Mouse (Mus musculus): ENCODE data around the gene Fmn2. TPM values are rescaled to one million over a fixed set of nuclear protein-coding genes. Genes with fewer than 3 reads are reported as not detected.

Fmn2 gene
- polyA plus RNA-seq, 1 experiment from 2014 or later, result 0.45 TPM

- Histone ChIP-seq H3K4me1 (no peaks in the 10 kb centered on the region), H3K9ac (no peak overlapping the region), H3K36me3 (no peaks in the 10 kb centered on the region), H3K27me3 (no peaks in the 10 kb centered on the region), H3K27ac (no peak overlapping the region), H3K9me3 (no peaks in the 10 kb centered on the region), H3K4me3 (no peak overlapping the region), H3K4me2 (no peak overlapping the region)
- ATAC-seq (ENCODE audit: borderline replicate concordance, extremely low read depth, low FRiP score, low TSS enrichment), result no peak
- 73% methylated on average over 5 of the region's 5 CpGs for WGBS
Observed at GRCm38 (mm10) chr1:174521976-174522770, 20.5 kb downstream of the Fmn2 start.

GRCm38 (mm10) chr1:174522809-174523511 is 21.3 kb downstream of the Fmn2 start:
- ATAC-seq (ENCODE audit: borderline replicate concordance, extremely low read depth, low FRiP score, low TSS enrichment), result 0 out of 2 replicates have a peak, but pooled peaks have one; percentile 14
- Histone ChIP-seq H3K9me3 (no peaks in the 10 kb centered on the region), H3K27ac (no peak overlapping the region), H3K4me3 (no peak overlapping the region), H3K4me1 (no peaks in the 10 kb centered on the region), H3K9ac (no peak overlapping the region), H3K36me3 (no peaks in the 10 kb centered on the region), H3K27me3 (no peaks in the 10 kb centered on the region), H3K4me2 (no peak overlapping the region)
- 53% methylated on average over 4 of the region's 4 CpGs for WGBS

- no peak overlapping the region for H3K9ac ChIP-seq
- no peak overlapping the region for H3K4me2 ChIP-seq
- H3K27ac ChIP-seq, result no peak overlapping the region
- no peak overlapping the region for H3K4me3 ChIP-seq
- no peaks in the 10 kb centered on the region for H3K36me3 ChIP-seq
- 26% methylated on average over 1 of the region's 1 CpGs for WGBS
- H3K4me1 ChIP-seq, result no peaks in the 10 kb centered on the region
- H3K9me3 ChIP-seq, result no peaks in the 10 kb centered on the region
- H3K27me3 ChIP-seq, result no peaks in the 10 kb centered on the region
- ATAC-seq (ENCODE audit: borderline replicate concordance, extremely low read depth, low FRiP score, low TSS enrichment), result 0 out of 2 replicates have a peak, but pooled peaks have one; percentile 11
Observed at GRCm38 (mm10) chr1:174523512-174523828, 21.8 kb downstream of the Fmn2 start.

GRCm38 (mm10) chr1:174536742-174537453 is 35.3 kb downstream of the Fmn2 start:
- Histone ChIP-seq H3K27ac (no peak overlapping the region), H3K27me3 (no peaks in the 10 kb centered on the region), H3K9me3 (no peaks in the 10 kb centered on the region), H3K36me3 (no peaks in the 10 kb centered on the region), H3K4me1 (no peaks in the 10 kb centered on the region), H3K9ac (no peak overlapping the region), H3K4me3 (no peak overlapping the region), H3K4me2 (no peak overlapping the region)
- no peak for ATAC-seq (ENCODE audit: borderline replicate concordance, extremely low read depth, low FRiP score, low TSS enrichment)
- 49% methylated on average over 11 of the region's 11 CpGs for WGBS

- 67% methylated on average over 3 of the region's 3 CpGs for WGBS
- ATAC-seq (ENCODE audit: borderline replicate concordance, extremely low read depth, low FRiP score, low TSS enrichment), result no peak
Observed at GRCm38 (mm10) chr1:174537491-174537890, 35.9 kb downstream of the Fmn2 start.

GRCm38 (mm10) chr1:174548291-174548690 is 46.7 kb downstream of the Fmn2 start:
- WGBS, result 71% methylated on average over 5 of the region's 5 CpGs
- H3K36me3 ChIP-seq, result no peaks in the 10 kb centered on the region
- no peak overlapping the region for H3K9ac ChIP-seq
- no peaks in the 10 kb centered on the region for H3K27me3 ChIP-seq
- ATAC-seq (ENCODE audit: borderline replicate concordance, extremely low read depth, low FRiP score, low TSS enrichment), result no peak
- H3K9me3 ChIP-seq, result no peaks in the 10 kb centered on the region
- no peak overlapping the region for H3K4me3 ChIP-seq
- no peaks in the 10 kb centered on the region for H3K4me1 ChIP-seq
- H3K27ac ChIP-seq, result no peak overlapping the region
- no peak overlapping the region for H3K4me2 ChIP-seq

More at GRCm38 (mm10) chr1:174537491-174537890, 35.9 kb downstream of the Fmn2 start:
- no peak overlapping the region for H3K27ac ChIP-seq
- no peak overlapping the region for H3K4me3 ChIP-seq
- no peaks in the 10 kb centered on the region for H3K36me3 ChIP-seq
- no peak overlapping the region for H3K4me2 ChIP-seq
- H3K27me3 ChIP-seq, result no peaks in the 10 kb centered on the region
- no peak overlapping the region for H3K9ac ChIP-seq
- no peaks in the 10 kb centered on the region for H3K9me3 ChIP-seq
- H3K4me1 ChIP-seq, result no peaks in the 10 kb centered on the region

- no peak overlapping the region for H3K4me2 ChIP-seq
- no peak for ATAC-seq (ENCODE audit: borderline replicate concordance, extremely low read depth, low FRiP score, low TSS enrichment)
- H3K4me3 ChIP-seq, result no peak overlapping the region
- no peaks in the 10 kb centered on the region for H3K36me3 ChIP-seq
- no peaks in the 10 kb centered on the region for H3K27me3 ChIP-seq
- no peaks in the 10 kb centered on the region for H3K4me1 ChIP-seq
- no peak overlapping the region for H3K9ac ChIP-seq
- H3K9me3 ChIP-seq, result no peaks in the 10 kb centered on the region
- WGBS, result 29% methylated on average over 2 of the region's 2 CpGs
- H3K27ac ChIP-seq, result no peak overlapping the region
Observed at GRCm38 (mm10) chr1:174553272-174554007, 51.8 kb downstream of the Fmn2 start.

GRCm38 (mm10) chr1:174555412-174555811 is 53.8 kb downstream of the Fmn2 start:
- Histone ChIP-seq H3K4me1 (no peaks in the 10 kb centered on the region), H3K4me3 (no peak overlapping the region), H3K27ac (no peak overlapping the region), H3K9me3 (no peaks in the 10 kb centered on the region), H3K9ac (no peak overlapping the region), H3K36me3 (no peaks in the 10 kb centered on the region), H3K4me2 (no peak overlapping the region), H3K27me3 (no peaks in the 10 kb centered on the region)
- WGBS, result 66% methylated on average over 3 of the region's 3 CpGs
- ATAC-seq (ENCODE audit: borderline replicate concordance, extremely low read depth, low FRiP score, low TSS enrichment), result no peak

- Histone ChIP-seq H3K9ac (no peak overlapping the region), H3K27me3 (no peaks in the 10 kb centered on the region), H3K36me3 (no peaks in the 10 kb centered on the region), H3K4me3 (no peak overlapping the region), H3K27ac (no peak overlapping the region), H3K4me1 (no peaks in the 10 kb centered on the region), H3K4me2 (no peak overlapping the region), H3K9me3 (no peaks in the 10 kb centered on the region)
- ATAC-seq (ENCODE audit: borderline replicate concordance, extremely low read depth, low FRiP score, low TSS enrichment), result no peak
- 63% methylated on average over 4 of the region's 4 CpGs for WGBS
Observed at GRCm38 (mm10) chr1:174557211-174557610, 55.6 kb downstream of the Fmn2 start.

GRCm38 (mm10) chr1:174557841-174558240 is 56.2 kb downstream of the Fmn2 start:
- Histone ChIP-seq H3K9me3 (no peaks in the 10 kb centered on the region), H3K27me3 (no peaks in the 10 kb centered on the region), H3K36me3 (no peaks in the 10 kb centered on the region), H3K4me3 (no peak overlapping the region), H3K9ac (no peak overlapping the region), H3K4me1 (no peaks in the 10 kb centered on the region), H3K27ac (no peak overlapping the region), H3K4me2 (no peak overlapping the region)
- 54% methylated on average over 3 of the region's 3 CpGs for WGBS
- no peak for ATAC-seq (ENCODE audit: borderline replicate concordance, extremely low read depth, low FRiP score, low TSS enrichment)

GRCm38 (mm10) chr1:174558488-174558887 is 56.9 kb downstream of the Fmn2 start:
- no peak for ATAC-seq (ENCODE audit: borderline replicate concordance, extremely low read depth, low FRiP score, low TSS enrichment)
- H3K4me1 ChIP-seq, result no peaks in the 10 kb centered on the region
- WGBS, result 87% methylated on average over 2 of the region's 2 CpGs

More at GRCm38 (mm10) chr1:174558488-174558887, 56.9 kb downstream of the Fmn2 start:
- no peaks in the 10 kb centered on the region for H3K9me3 ChIP-seq
- H3K27ac ChIP-seq, result no peak overlapping the region
- H3K4me2 ChIP-seq, result no peak overlapping the region
- H3K4me3 ChIP-seq, result no peak overlapping the region
- no peak overlapping the region for H3K9ac ChIP-seq
- no peaks in the 10 kb centered on the region for H3K27me3 ChIP-seq
- H3K36me3 ChIP-seq, result no peaks in the 10 kb centered on the region

Data from lung, embryonic 15.5 days (tissue).